Mouse (Mus musculus) CH12.LX (cell line): ENCODE measurements at regions not wholly inside any gene's neighbourhood (a gene's known extent, or its start where the extent isn't known, plus 50 kb on each side); places are given as distances from the start of the nearest gene placed in this dataset.

Source experiments
- BHLHE40 ChIP-seq: IDR thresholded peaks from 2 replicates; pipeline ENCODE4 v1.6.1; 2011; ENCODE audit warnings: mild to moderate bottlenecking, low read depth, low read length, improper control_type of control experiment
- CHD2 ChIP-seq: IDR thresholded peaks from 2 replicates; pipeline ENCODE4 v1.6.1; 2011; ENCODE audit warnings: low read length, improper control_type of control experiment
- CTCF ChIP-seq, 2 experiments: IDR thresholded peaks in 1 of 2; conservative IDR thresholded peaks in 1 of 2; 2 replicates each; pipeline ENCODE4 v1.5.1; 2011 to 2012; ENCODE audit warnings: low read depth in 2 of 2, low read length in 2 of 2, improper control_type of control experiment in 1 of 2, inconsistent platforms in 1 of 2, mild to moderate bottlenecking in 1 of 2, moderate library complexity in 1 of 2
- EP300 ChIP-seq: IDR thresholded peaks from 2 replicates; pipeline ENCODE4 v1.6.1; 2011; ENCODE audit warnings: low read length, improper control_type of control experiment
- JUN ChIP-seq: IDR thresholded peaks from 2 replicates; pipeline ENCODE4 v1.6.1; 2011; ENCODE audit warnings: low read depth, mild to moderate bottlenecking, low read length, improper control_type of control experiment, moderate library complexity; ENCODE audit not compliant: insufficient read depth
- MEF2A ChIP-seq: IDR thresholded peaks from 2 replicates; pipeline ENCODE4 v1.6.1; 2014; ENCODE audit warnings: low read depth, mild to moderate bottlenecking, inconsistent platforms, low read length, improper control_type of control experiment, borderline replicate concordance
- RCOR1 ChIP-seq: conservative IDR thresholded peaks from 2 replicates; pipeline ENCODE4 v1.6.1; 2012; ENCODE audit warnings: low read depth, mild to moderate bottlenecking, inconsistent platforms, low read length, improper control_type of control experiment

DNA sequence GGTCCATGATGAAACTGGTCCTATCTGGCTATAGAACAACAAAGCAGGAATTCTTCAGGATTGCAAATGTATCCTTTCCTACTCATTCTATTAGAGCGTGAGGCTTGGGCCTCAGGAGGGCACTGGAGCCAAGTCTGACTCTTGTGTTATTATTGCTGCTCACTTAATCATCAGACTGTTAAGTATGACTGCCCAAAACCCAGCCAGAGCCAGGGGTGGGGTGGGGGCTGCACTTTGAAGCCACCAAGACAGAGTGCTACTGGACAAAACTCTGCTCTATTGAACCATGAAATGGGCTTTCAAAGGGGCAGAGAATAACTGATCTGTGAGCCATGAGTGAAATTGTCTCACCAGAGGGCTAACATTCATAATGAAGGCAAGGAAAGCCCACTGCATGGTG, 181.7 kb upstream of the Lpp start:
- no peak for TF ChIP-seq CTCF (conservative IDR thresholded peaks at IDR 0.05 in 1 of 2, IDR thresholded peaks at IDR 0.05 in 1 of 2; ENCODE audit: low read depth in 2 of 2, low read length in 2 of 2)
- TF ChIP-seq MEF2A = no peak
- TF ChIP-seq RCOR1 = no peak
- no peak for TF ChIP-seq CHD2
- TF ChIP-seq EP300 = no peak
- no peak for TF ChIP-seq JUN
- no peak for TF ChIP-seq BHLHE40
